25 mouse cellular contexts compared by ENCODE assay signal in the genomic region with DNA sequence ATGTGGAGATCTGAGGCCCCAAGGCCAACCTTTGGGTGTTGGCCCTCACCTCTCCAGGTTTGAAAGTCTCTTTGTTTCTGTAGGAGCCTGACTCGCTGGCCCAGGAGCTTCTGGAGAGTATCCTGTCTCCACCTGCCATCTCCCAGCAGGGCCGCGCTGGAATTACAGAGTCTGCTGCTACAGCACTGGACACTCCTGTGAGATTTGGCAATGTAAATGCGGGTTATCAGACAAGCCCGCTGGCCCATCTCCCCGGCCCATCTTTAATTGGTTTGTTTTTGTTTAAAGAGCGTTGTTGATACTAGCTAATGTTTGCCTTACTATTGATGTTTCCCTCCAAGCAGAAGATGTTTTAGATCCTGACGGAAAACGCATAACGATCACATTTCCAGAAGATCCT. TPM values are rescaled to one million over a fixed set of nuclear protein-coding genes. Genes with fewer than 3 reads are reported as not detected.
A peak's percentile ranks its signal among the peaks of the same experiment; 100 is the strongest.
DNase-seq lines count a peak whose midpoint lies in the region; ATAC-seq and TF ChIP-seq lines count a peak whose summit lies in the region.
"Had no signal": no experiment of that assay in that cellular context is flagged by ENCODE, and none has a peak within 500 bp of the region (broad histone marks: within the 10 kb centered on the region; RNA-seq: fewer than 3 reads in every experiment).

No protein-coding gene starts in this region.

- no peak overlapping the region; the same call in 1 of the 2 replicates for H3K27ac ChIP-seq in heart, embryonic 10.5 days
- no peak overlapping the region for H3K27ac ChIP-seq in liver, postnatal 0 days (ENCODE audit: low read depth)
- H3K27ac ChIP-seq in liver, embryonic 11.5 days (ENCODE audit: low read depth, low read length) = no peak overlapping the region
- H3K27ac ChIP-seq: embryonic facial prominence, embryonic 10.5 days; embryonic facial prominence, embryonic 12.5 days; forebrain, embryonic 13.5 days; forebrain, embryonic 15.5 days had no signal

- intact Hi-C loops in heart, postnatal 10 days (cut with DNase I) = no loop called here

- peak; percentile 48; the same call in 1 of the 2 replicates for ATAC-seq in liver, postnatal 0 days
- no peak for ATAC-seq in liver, embryonic 11.5 days (replicated peaks; ENCODE audit: low FRiP score)
- ATAC-seq: activated CD4-positive, CD25-positive, alpha-beta regulatory T cell, adult 4 months; CD4-positive, CD25-positive, alpha-beta regulatory T cell, adult 4 months; forebrain, embryonic 13.5 days; forebrain, embryonic 15.5 days; forebrain, postnatal 0 days; Patski had no signal

- peak; percentile 13 to 29 for DNase-seq in cerebellum, postnatal 10 days
- DNase-seq in cerebellum, adult 18-20 months = no peak
- DNase-seq in cerebellum, postnatal 25 days = peak; percentile 20 to 27
- no peak for DNase-seq in cerebellum, adult 9-10 months
- DNase-seq in heart, embryonic 10.5 days (ENCODE audit: low spot score) = peak; percentile 73
- no peak for DNase-seq in heart, postnatal 10 days
- DNase-seq in liver, postnatal 0 days = no peak
- no peak for DNase-seq in liver, embryonic 11.5 days (ENCODE audit: low spot score)
- DNase-seq: adrenal gland, adult 8-10 months; adrenal gland, postnatal 14 days; adrenal gland, postnatal 36 days; B cell, adult 2 months; cerebellum, adult 11 months; cerebellum, adult 2 months; cerebellum, adult 9-11 months; forebrain, postnatal 0 days had no signal

- no peak overlapping the region for H3K4me2 ChIP-seq in liver, postnatal 0 days (ENCODE audit: low read depth, low read length)
- no peak overlapping the region for H3K4me2 ChIP-seq in liver, embryonic 11.5 days
- H3K4me2 ChIP-seq: embryonic facial prominence, embryonic 12.5 days; forebrain, embryonic 13.5 days; forebrain, embryonic 15.5 days had no signal

- no peaks in the 10 kb centered on the region for H3K27me3 ChIP-seq in heart, embryonic 10.5 days (ENCODE audit: insufficient read depth, poor library complexity, severe bottlenecking)
- H3K27me3 ChIP-seq in liver, postnatal 0 days (ENCODE audit: insufficient read depth, low read length) = no peaks in the 10 kb centered on the region
- H3K27me3 ChIP-seq in liver, embryonic 11.5 days (replicated peaks; ENCODE audit: control insufficient read depth, insufficient read depth, low read length) = no peaks in the 10 kb centered on the region
- H3K27me3 ChIP-seq: CH12.LX; embryonic facial prominence, embryonic 12.5 days; forebrain, embryonic 13.5 days; forebrain, embryonic 15.5 days; Patski had no signal

- 67% methylated on average over 10 of the region's 10 CpGs for WGBS in heart, embryonic 10.5 days
- WGBS in liver, postnatal 0 days (ENCODE audit: insufficient replicate concordance) = 72% methylated on average over 10 of the region's 10 CpGs
- 73% methylated on average over 10 of the region's 10 CpGs for WGBS in liver, embryonic 11.5 days

- peaks cover 5% of the 10 kb centered on the region; the same call in 1 of the 2 replicates for H3K36me3 ChIP-seq in heart, embryonic 10.5 days
- H3K36me3 ChIP-seq in liver, postnatal 0 days (replicated peaks; ENCODE audit: insufficient read depth, low read length) = 0 out of 2 replicates have a peak, but pooled peaks cover 5% of the 10 kb centered on the region
- H3K36me3 ChIP-seq in liver, embryonic 11.5 days (ENCODE audit: control insufficient read depth, insufficient read depth, low read length) = no peaks in the 10 kb centered on the region
- H3K36me3 ChIP-seq: forebrain, embryonic 15.5 days had no signal

- peaks cover 37% of the 10 kb centered on the region for H3K4me1 ChIP-seq in heart, embryonic 10.5 days
- H3K4me1 ChIP-seq in liver, postnatal 0 days (ENCODE audit: insufficient read depth) = no peaks in the 10 kb centered on the region; the same call in 1 of the 2 replicates
- H3K4me1 ChIP-seq in liver, embryonic 11.5 days (replicated peaks; ENCODE audit: control insufficient read depth, insufficient read depth, low read length) = peaks cover 10% of the 10 kb centered on the region

- no peaks in the 10 kb centered on the region for H3K9me3 ChIP-seq in heart, embryonic 10.5 days
- no peaks in the 10 kb centered on the region for H3K9me3 ChIP-seq in liver, postnatal 0 days (ENCODE audit: low read length)
- no peaks in the 10 kb centered on the region for H3K9me3 ChIP-seq in liver, embryonic 11.5 days (ENCODE audit: control insufficient read depth, low read length)
- H3K9me3 ChIP-seq: embryonic facial prominence, embryonic 10.5 days; embryonic facial prominence, embryonic 12.5 days; forebrain, embryonic 13.5 days; forebrain, embryonic 15.5 days; G1E had no signal

- H3K9ac ChIP-seq in liver, postnatal 0 days (replicated peaks) = no peak overlapping the region
- no peak overlapping the region for H3K9ac ChIP-seq in liver, embryonic 11.5 days (ENCODE audit: low read depth, low read length)
- H3K9ac ChIP-seq: embryonic facial prominence, embryonic 12.5 days; forebrain, embryonic 13.5 days; forebrain, embryonic 15.5 days; forebrain, postnatal 0 days had no signal

- no peak for TF ChIP-seq EP300 in liver, postnatal 0 days (IDR thresholded peaks at IDR 0.05; ENCODE audit: low read depth)

- no peak overlapping the region for H3K4me3 ChIP-seq in heart, embryonic 10.5 days
- no peak overlapping the region for H3K4me3 ChIP-seq in liver, postnatal 0 days (ENCODE audit: low read depth, low read length)
- H3K4me3 ChIP-seq in liver, embryonic 11.5 days (ENCODE audit: low read depth, low read length) = no peak overlapping the region
- H3K4me3 ChIP-seq: embryonic facial prominence, embryonic 10.5 days; embryonic facial prominence, embryonic 12.5 days; forebrain, embryonic 13.5 days; forebrain, embryonic 15.5 days had no signal

- no peak for TF ChIP-seq CTCF in liver, postnatal 0 days (IDR thresholded peaks at IDR 0.05; ENCODE audit: low read depth)

RNA-seq across cellular contexts. Expression of gene Cdc14a, which starts 15.0 kb away (rescaled TPM):
- polyA plus RNA-seq in heart, embryonic 10.5 days (2016; fragmentation: Nextera tagmentation; extraction: Ambion mirVana) = 7.4 and 8.6 TPM in 2 replicates
- total RNA-seq in heart, postnatal 10 days (2021) = 1 to 10 TPM; 5.2 to 6.5 TPM
- 1.5 TPM in 2 replicates for polyA plus RNA-seq in liver, postnatal 0 days (2015; fragmentation: Nextera tagmentation; extraction: Ambion mirVana)
- 6.7 and 7.1 TPM in 2 replicates for polyA plus RNA-seq in liver, embryonic 11.5 days (2014; fragmentation: Nextera tagmentation; extraction: Ambion mirVana)

Comparison
In these comparisons a context has a peak if more than half of its experiments do, and no peak if none do; other contexts are left out.
1. DNase-seq: peak in cerebellum, postnatal 10 days (2 of 2), cerebellum, postnatal 25 days (2 of 2) and heart, embryonic 10.5 days (single experiment); none in cerebellum, adult 18-20 months (0 of 2), cerebellum, adult 9-10 months (single experiment), heart, postnatal 10 days (0 of 2), liver, postnatal 0 days (single experiment) and liver, embryonic 11.5 days (single experiment).